Mouse (Mus musculus): Measurements from ENCODE around the gene Myh10. TPM values are rescaled to one million over a fixed set of nuclear protein-coding genes. Genes with fewer than 3 reads are reported as not detected.
A peak's percentile ranks its signal among the peaks of the same experiment; 100 is the strongest.
"Not testable (repeated sequence)": the region's sequence is repeated elsewhere in the genome, so short reads cannot be mapped to it uniquely, and the experiment has no call there.

The Myh10 gene
- polyA plus RNA-seq, 1 experiment from 2014 or later: 114 TPM

- no peaks in the 10 kb centered on the region for H3K4me1 ChIP-seq (ENCODE audit: control insufficient read depth, insufficient read depth, low read length)
- H3K27me3 ChIP-seq (ENCODE audit: control insufficient read depth, insufficient read depth, low read length): no peaks in the 10 kb centered on the region
- H3K4me2 ChIP-seq (replicated peaks; ENCODE audit: low read depth, low read length): no peak overlapping the region
- no peak for ATAC-seq (ENCODE audit: insufficient number of reproducible peaks, insufficient read depth, low FRiP score, low read depth)
- no peak overlapping the region for H3K4me3 ChIP-seq (ENCODE audit: low read depth, low read length)
- no peak overlapping the region for H3K9ac ChIP-seq (replicated peaks; ENCODE audit: low read depth, low read length)
- H3K9me3 ChIP-seq (ENCODE audit: control insufficient read depth, low read depth, low read length): no peaks in the 10 kb centered on the region
- no peak overlapping the region for H3K27ac ChIP-seq (ENCODE audit: low read length)
- 84% methylated on average over 14 of the region's 14 CpGs for WGBS
- H3K36me3 ChIP-seq (ENCODE audit: control insufficient read depth, insufficient read depth, low read length): peaks cover 67% of the 10 kb centered on the region
These were observed 128.0 kb downstream of the Myh10 start for GRCm38 (mm10) chr11:68819226-68819805.

- H3K9me3 ChIP-seq (ENCODE audit: control insufficient read depth, low read depth, low read length): no peaks in the 10 kb centered on the region
- H3K27me3 ChIP-seq (ENCODE audit: control insufficient read depth, insufficient read depth, low read length): no peaks in the 10 kb centered on the region
- H3K4me3 ChIP-seq (ENCODE audit: low read depth, low read length): no peak overlapping the region
- no peak overlapping the region for H3K4me2 ChIP-seq (replicated peaks; ENCODE audit: low read depth, low read length)
- 87% methylated on average over 15 of the region's 15 CpGs for WGBS
- ATAC-seq (ENCODE audit: insufficient number of reproducible peaks, insufficient read depth, low FRiP score, low read depth): no peak
- no peak overlapping the region for H3K27ac ChIP-seq (ENCODE audit: low read length)
- H3K4me1 ChIP-seq (ENCODE audit: control insufficient read depth, insufficient read depth, low read length): no peaks in the 10 kb centered on the region
- H3K9ac ChIP-seq (replicated peaks; ENCODE audit: low read depth, low read length): no peak overlapping the region
- H3K36me3 ChIP-seq (ENCODE audit: control insufficient read depth, insufficient read depth, low read length): peaks cover 55% of the 10 kb centered on the region
These were observed 131.0 kb downstream of the Myh10 start for GRCm38 (mm10) chr11:68822326-68822725.

GRCm38 (mm10) chr11:68826735-68827134, 135.4 kb downstream of the Myh10 start:
- WGBS: 75% methylated on average over 3 of the region's 3 CpGs

GRCm38 (mm10) chr11:68831580-68831979, 140.2 kb downstream of the Myh10 start:
- 92% methylated on average over 5 of the region's 5 CpGs for WGBS
- not testable (repeated sequence) for H3K27me3 ChIP-seq (ENCODE audit: control insufficient read depth, insufficient read depth, low read length); H3K4me1 ChIP-seq (ENCODE audit: control insufficient read depth, insufficient read depth, low read length); H3K27ac ChIP-seq (ENCODE audit: low read length); ATAC-seq (ENCODE audit: insufficient number of reproducible peaks, insufficient read depth, low FRiP score, low read depth); H3K9me3 ChIP-seq (ENCODE audit: control insufficient read depth, low read depth, low read length); H3K4me3 ChIP-seq (ENCODE audit: low read depth, low read length); H3K4me2 ChIP-seq (replicated peaks; ENCODE audit: low read depth, low read length); H3K9ac ChIP-seq (replicated peaks; ENCODE audit: low read depth, low read length)
- H3K36me3 ChIP-seq (ENCODE audit: control insufficient read depth, insufficient read depth, low read length): peaks cover 73% of the 10 kb centered on the region

More at GRCm38 (mm10) chr11:68826735-68827134, 135.4 kb downstream of the Myh10 start:
- no peak for ATAC-seq (ENCODE audit: insufficient number of reproducible peaks, insufficient read depth, low FRiP score, low read depth)
- no peaks in the 10 kb centered on the region for H3K9me3 ChIP-seq (ENCODE audit: control insufficient read depth, low read depth, low read length)
- H3K27me3 ChIP-seq (ENCODE audit: control insufficient read depth, insufficient read depth, low read length): no peaks in the 10 kb centered on the region
- H3K27ac ChIP-seq (ENCODE audit: low read length): no peak overlapping the region
- no peak overlapping the region for H3K4me2 ChIP-seq (replicated peaks; ENCODE audit: low read depth, low read length)
- no peak overlapping the region for H3K9ac ChIP-seq (replicated peaks; ENCODE audit: low read depth, low read length)
- H3K36me3 ChIP-seq (ENCODE audit: control insufficient read depth, insufficient read depth, low read length): peaks cover 54% of the 10 kb centered on the region
- H3K4me3 ChIP-seq (ENCODE audit: low read depth, low read length): no peak overlapping the region
- no peaks in the 10 kb centered on the region for H3K4me1 ChIP-seq (ENCODE audit: control insufficient read depth, insufficient read depth, low read length)

GRCm38 (mm10) chr11:68832793-68833192, 141.4 kb downstream of the Myh10 start:
- H3K36me3 ChIP-seq (ENCODE audit: control insufficient read depth, insufficient read depth, low read length): peaks cover 64% of the 10 kb centered on the region
- 49% methylated on average over 4 of the region's 4 CpGs for WGBS
- no peak for ATAC-seq (ENCODE audit: insufficient number of reproducible peaks, insufficient read depth, low FRiP score, low read depth)

GRCm38 (mm10) chr11:68833593-68833992, 142.2 kb downstream of the Myh10 start:
- Histone ChIP-seq H3K27ac (ENCODE audit: low read length) (no peak overlapping the region), H3K4me2 (replicated peaks; ENCODE audit: low read depth, low read length) (no peak overlapping the region), H3K36me3 (ENCODE audit: control insufficient read depth, insufficient read depth, low read length) (peaks cover 62% of the 10 kb centered on the region), H3K27me3 (ENCODE audit: control insufficient read depth, insufficient read depth, low read length) (no peaks in the 10 kb centered on the region), H3K4me3 (ENCODE audit: low read depth, low read length) (no peak overlapping the region), H3K4me1 (ENCODE audit: control insufficient read depth, insufficient read depth, low read length) (no peaks in the 10 kb centered on the region), H3K9me3 (ENCODE audit: control insufficient read depth, low read depth, low read length) (no peaks in the 10 kb centered on the region), H3K9ac (replicated peaks; ENCODE audit: low read depth, low read length) (no peak overlapping the region)
- no peak for ATAC-seq (ENCODE audit: insufficient number of reproducible peaks, insufficient read depth, low FRiP score, low read depth)

More at GRCm38 (mm10) chr11:68832793-68833192, 141.4 kb downstream of the Myh10 start:
- H3K4me2 ChIP-seq (replicated peaks; ENCODE audit: low read depth, low read length): no peak overlapping the region
- no peaks in the 10 kb centered on the region for H3K9me3 ChIP-seq (ENCODE audit: control insufficient read depth, low read depth, low read length)
- H3K4me1 ChIP-seq (ENCODE audit: control insufficient read depth, insufficient read depth, low read length): no peaks in the 10 kb centered on the region
- no peak overlapping the region for H3K27ac ChIP-seq (ENCODE audit: low read length)
- no peaks in the 10 kb centered on the region for H3K27me3 ChIP-seq (ENCODE audit: control insufficient read depth, insufficient read depth, low read length)
- no peak overlapping the region for H3K4me3 ChIP-seq (ENCODE audit: low read depth, low read length)
- H3K9ac ChIP-seq (replicated peaks; ENCODE audit: low read depth, low read length): no peak overlapping the region

- H3K9me3 ChIP-seq (ENCODE audit: control insufficient read depth, low read depth, low read length): no peaks in the 10 kb centered on the region
- peaks cover 59% of the 10 kb centered on the region for H3K36me3 ChIP-seq (ENCODE audit: control insufficient read depth, insufficient read depth, low read length)
- H3K27ac ChIP-seq (ENCODE audit: low read length): no peak overlapping the region
- H3K4me1 ChIP-seq (ENCODE audit: control insufficient read depth, insufficient read depth, low read length): no peaks in the 10 kb centered on the region
- no peak overlapping the region for H3K4me3 ChIP-seq (ENCODE audit: low read depth, low read length)
- no peak overlapping the region for H3K9ac ChIP-seq (replicated peaks; ENCODE audit: low read depth, low read length)
- 86% methylated on average over 3 of the region's 3 CpGs for WGBS
- no peak overlapping the region for H3K4me2 ChIP-seq (replicated peaks; ENCODE audit: low read depth, low read length)
- ATAC-seq (ENCODE audit: insufficient number of reproducible peaks, insufficient read depth, low FRiP score, low read depth): no peak
- H3K27me3 ChIP-seq (ENCODE audit: control insufficient read depth, insufficient read depth, low read length): no peaks in the 10 kb centered on the region
These were observed 143.7 kb downstream of the Myh10 start for GRCm38 (mm10) chr11:68835034-68835433.

- WGBS: 69% methylated on average over 5 of the region's 5 CpGs
- H3K27me3 ChIP-seq (ENCODE audit: control insufficient read depth, insufficient read depth, low read length): no peaks in the 10 kb centered on the region
- ATAC-seq (ENCODE audit: insufficient number of reproducible peaks, insufficient read depth, low FRiP score, low read depth): no peak
- no peak overlapping the region for H3K4me3 ChIP-seq (ENCODE audit: low read depth, low read length)
- H3K4me1 ChIP-seq (ENCODE audit: control insufficient read depth, insufficient read depth, low read length): no peaks in the 10 kb centered on the region
- H3K4me2 ChIP-seq (replicated peaks; ENCODE audit: low read depth, low read length): no peak overlapping the region
- no peak overlapping the region for H3K27ac ChIP-seq (ENCODE audit: low read length)
- H3K9ac ChIP-seq (replicated peaks; ENCODE audit: low read depth, low read length): no peak overlapping the region
- peaks cover 47% of the 10 kb centered on the region for H3K36me3 ChIP-seq (ENCODE audit: control insufficient read depth, insufficient read depth, low read length)
- H3K9me3 ChIP-seq (ENCODE audit: control insufficient read depth, low read depth, low read length): no peaks in the 10 kb centered on the region
These were observed 148.2 kb downstream of the Myh10 start for GRCm38 (mm10) chr11:68839606-68840005.

- Histone ChIP-seq H3K27ac (ENCODE audit: low read length) (no peak overlapping the region), H3K4me2 (replicated peaks; ENCODE audit: low read depth, low read length) (peak overlapping the region; percentile 56; the same call in 1 of the 2 replicates), H3K36me3 (ENCODE audit: control insufficient read depth, insufficient read depth, low read length) (no peaks in the 10 kb centered on the region), H3K4me3 (ENCODE audit: low read depth, low read length) (0 out of 2 replicates have a peak overlapping the region, but pooled peaks have one; percentile 2), H3K27me3 (ENCODE audit: control insufficient read depth, insufficient read depth, low read length) (no peaks in the 10 kb centered on the region), H3K9ac (replicated peaks; ENCODE audit: low read depth, low read length) (no peak overlapping the region), H3K9me3 (ENCODE audit: control insufficient read depth, low read depth, low read length) (no peaks in the 10 kb centered on the region), H3K4me1 (ENCODE audit: control insufficient read depth, insufficient read depth, low read length) (peaks cover 18% of the 10 kb centered on the region)
- no peak for ATAC-seq (ENCODE audit: insufficient number of reproducible peaks, insufficient read depth, low FRiP score, low read depth)
- 71% methylated on average over 7 of the region's 7 CpGs for WGBS
These were observed 159.5 kb downstream of the Myh10 start for GRCm38 (mm10) chr11:68850862-68851261.
